Mouse (Mus musculus) heart, adult 2 months (tissue): ENCODE results near the gene Gpr155.

Experiments
- CTCF ChIP-seq: fragments of 200-600 bp; IDR thresholded peaks from 2 replicates; pipeline ENCODE4 v1.8.1; 2022; ENCODE audit warnings: antibody characterized with exemption, mild to moderate bottlenecking, moderate library complexity
- EP300 ChIP-seq: fragments of 200-500 bp; IDR thresholded peaks from 2 replicates; pipeline ENCODE4 v1.6.1; 2011; ENCODE audit warnings: low read depth, low read length, control low read depth; ENCODE audit not compliant: insufficient read depth
- POLR2A ChIP-seq: fragments of 200-500 bp; IDR thresholded peaks from 2 replicates; pipeline ENCODE4 v1.6.1; 2011; ENCODE audit warnings: mild to moderate bottlenecking, low read depth, low read length, control low read depth; ENCODE audit not compliant: insufficient read depth

DNA sequence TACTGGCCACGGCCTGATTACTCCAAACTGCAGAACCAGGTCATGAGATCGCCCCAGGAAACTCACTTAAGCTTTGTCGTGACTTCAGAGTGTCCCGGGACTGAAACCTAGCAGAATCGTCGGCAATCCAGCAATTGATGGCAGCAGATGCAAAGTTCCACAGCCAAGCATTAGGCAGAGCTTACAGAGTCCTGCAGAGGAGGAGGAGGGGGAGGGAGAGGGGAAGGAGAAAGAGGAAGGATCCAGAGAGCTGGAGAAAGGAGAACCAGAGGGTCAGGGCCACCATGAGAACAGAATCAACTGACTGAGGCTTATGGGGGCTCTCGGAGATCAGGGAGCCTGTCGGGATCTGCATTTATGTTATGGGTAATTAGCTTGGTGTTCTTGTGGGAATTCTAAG is 48.0 kb downstream of the Gpr155 start:
- TF ChIP-seq CTCF (no peak), POLR2A (no peak), EP300 (no peak)
